Mouse (Mus musculus) CH12.LX (cell line): ENCODE data around the gene Neurog1.

ENCODE experiments used
- CHD1 ChIP-seq: IDR thresholded peaks from 2 replicates; pipeline ENCODE4 v1.6.1; 2012; ENCODE audit warnings: low read depth, low read length, improper control_type of control experiment, inconsistent platforms
- ZC3H11A ChIP-seq: IDR thresholded peaks from 2 replicates; pipeline ENCODE4 v1.6.1; 2012; ENCODE audit warnings: low read depth, mild to moderate bottlenecking, inconsistent platforms, low read length, improper control_type of control experiment
- ZNF384 ChIP-seq: IDR thresholded peaks from 2 replicates; pipeline ENCODE4 v1.6.1; 2012; ENCODE audit warnings: low read depth, low read length, improper control_type of control experiment, inconsistent platforms

- TF ChIP-seq ZC3H11A = no peak
- no peak for TF ChIP-seq ZNF384
- no peak for TF ChIP-seq CHD1
Measured at GRCm38 (mm10) chr13:56253379-56253778, 1.4 kb upstream of the Neurog1 start.
